Mouse (Mus musculus) liver, adult 2 months (tissue): ENCODE results near the gene Sidt1.

Experiments
- CTCF ChIP-seq: fragments of 200-500 bp; IDR thresholded peaks from 2 replicates; pipeline ENCODE4 v1.5.1; 2011; ENCODE audit warnings: low read depth, low read length, control low read depth
- POLR2A ChIP-seq: fragments of 200-500 bp; IDR thresholded peaks from 2 replicates; pipeline ENCODE4 v1.6.1; 2011; ENCODE audit warnings: low read length, control low read depth; ENCODE audit not compliant: insufficient read depth; ENCODE audit errors: extremely low read depth

DNA sequence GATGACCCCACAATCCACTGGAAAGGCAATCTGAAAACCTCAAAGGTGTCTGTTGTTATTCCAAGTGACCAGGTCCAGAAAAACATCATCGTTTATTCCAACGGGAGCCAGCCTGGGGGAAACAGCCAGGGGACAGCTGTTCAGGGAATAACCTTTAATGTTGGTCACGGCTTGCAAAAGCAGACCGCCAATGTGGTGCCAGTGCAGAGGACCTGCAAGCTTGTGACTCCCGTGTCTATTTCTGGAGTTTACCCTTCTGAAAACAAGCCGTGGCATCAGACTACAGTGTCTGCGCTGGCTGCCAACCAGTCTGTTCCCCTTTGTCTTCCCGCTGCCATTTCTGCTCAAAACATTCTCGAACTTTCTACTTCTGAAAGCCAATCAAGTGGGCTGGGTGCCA, 117.5 kb downstream of the Sidt1 start:
- TF ChIP-seq CTCF (no peak), POLR2A (no peak)
